Mouse (Mus musculus) MEL-GATA-1-ER (cell line): ENCODE results near the gene Susd1.

Experiments used
- DNase-seq: peaks from one replicate; pipeline ENCODE4 v3.0.0-alpha.2; 2012; ENCODE audit warnings: low read depth; ENCODE audit errors: extremely low read depth

The Susd1 gene

DNA sequence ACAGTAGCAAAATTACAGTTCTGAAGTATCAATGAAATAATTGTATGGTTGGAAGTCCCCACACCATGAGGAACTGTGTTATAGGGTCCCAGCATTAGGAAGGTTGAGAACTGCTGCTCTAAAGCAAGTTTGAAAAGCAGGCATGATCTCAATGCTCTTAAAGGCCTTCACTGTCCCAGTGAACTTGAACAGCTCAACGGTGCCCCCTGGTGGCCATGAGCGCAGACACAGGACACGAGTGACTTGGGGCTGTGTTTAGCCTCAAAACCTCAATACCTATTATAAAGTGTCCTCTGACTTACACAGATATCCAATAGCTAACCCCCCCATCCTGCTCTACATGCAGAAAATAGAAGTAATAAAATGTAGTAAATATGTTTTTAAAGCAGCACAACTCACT is 97.7 kb downstream of the Susd1 start:
- peak; percentile 47 for DNase-seq

DNA sequence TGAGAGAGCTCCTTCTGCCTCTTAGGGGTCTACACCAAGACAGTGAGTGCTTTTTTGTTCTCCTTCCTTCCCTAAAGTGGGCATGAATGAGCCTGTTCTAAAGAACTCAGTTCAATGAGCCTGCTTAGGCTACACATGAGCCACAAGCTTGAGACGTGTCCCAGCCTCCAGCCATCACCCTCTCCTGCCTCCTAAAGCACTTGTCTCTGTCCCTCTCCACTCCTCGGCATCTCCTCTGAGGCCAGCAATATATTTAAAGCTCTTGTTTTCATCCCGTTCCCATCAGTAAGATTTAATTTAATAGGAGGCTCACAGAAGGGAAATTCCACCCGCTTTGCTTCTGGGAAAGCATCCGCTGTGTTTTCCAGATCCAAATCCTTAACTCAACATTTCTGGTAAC is 98.4 kb downstream of the Susd1 start:
- no peak for DNase-seq

DNA sequence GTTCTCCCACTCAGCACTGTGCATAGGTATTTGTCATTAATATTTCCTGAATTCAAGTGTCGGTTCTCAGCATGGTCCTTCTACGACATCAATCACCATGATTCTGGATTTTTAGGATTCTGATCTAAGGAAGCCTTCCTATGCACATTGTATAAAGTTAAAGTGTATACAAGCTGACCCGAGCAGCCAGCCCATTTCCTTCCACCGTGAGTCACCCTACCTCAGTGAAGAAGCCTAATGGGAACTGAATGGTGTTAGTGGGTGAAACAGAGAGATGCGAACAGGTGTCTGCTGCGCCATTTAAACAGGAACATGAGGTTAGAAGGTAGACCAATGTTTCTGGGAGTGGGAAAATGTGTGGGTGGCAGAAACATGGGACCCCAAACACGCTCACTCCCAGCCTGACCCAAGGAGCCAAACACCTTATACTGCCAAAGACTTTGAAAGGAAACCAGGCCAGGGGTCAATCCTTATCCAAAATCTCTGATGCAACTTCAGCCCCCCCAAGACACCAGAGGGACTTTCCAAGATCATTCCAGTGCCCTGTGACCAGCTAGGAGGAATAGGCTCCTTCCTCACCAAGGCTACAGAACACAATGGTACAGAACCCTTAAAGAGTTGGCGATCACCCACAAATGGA is 99.4 kb downstream of the Susd1 start:
- no peak for DNase-seq

DNA sequence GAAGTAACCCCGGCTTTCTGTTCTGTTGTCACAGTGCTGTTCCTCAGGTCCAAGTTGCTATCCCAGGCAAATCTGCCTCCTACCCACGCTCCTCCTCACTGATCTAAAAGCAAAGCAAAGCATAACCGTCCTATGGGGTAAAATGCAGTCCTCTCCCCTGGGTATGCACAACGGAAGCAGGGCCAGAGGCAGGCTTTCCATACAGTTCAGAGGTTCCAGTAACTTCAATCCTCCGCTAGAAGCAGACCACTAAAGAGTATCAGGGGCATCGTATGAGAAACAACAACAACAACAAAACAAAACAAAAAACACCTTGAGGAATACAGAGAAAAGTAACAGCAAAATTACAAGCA is 100.9 kb downstream of the Susd1 start:
- no peak for DNase-seq

- no peak for DNase-seq
These were observed 101.4 kb downstream of the Susd1 start for GRCm38 (mm10) chr4:59336846-59337532.

- no peak for DNase-seq
These were observed 102.0 kb downstream of the Susd1 start for GRCm38 (mm10) chr4:59336439-59336809.

DNA sequence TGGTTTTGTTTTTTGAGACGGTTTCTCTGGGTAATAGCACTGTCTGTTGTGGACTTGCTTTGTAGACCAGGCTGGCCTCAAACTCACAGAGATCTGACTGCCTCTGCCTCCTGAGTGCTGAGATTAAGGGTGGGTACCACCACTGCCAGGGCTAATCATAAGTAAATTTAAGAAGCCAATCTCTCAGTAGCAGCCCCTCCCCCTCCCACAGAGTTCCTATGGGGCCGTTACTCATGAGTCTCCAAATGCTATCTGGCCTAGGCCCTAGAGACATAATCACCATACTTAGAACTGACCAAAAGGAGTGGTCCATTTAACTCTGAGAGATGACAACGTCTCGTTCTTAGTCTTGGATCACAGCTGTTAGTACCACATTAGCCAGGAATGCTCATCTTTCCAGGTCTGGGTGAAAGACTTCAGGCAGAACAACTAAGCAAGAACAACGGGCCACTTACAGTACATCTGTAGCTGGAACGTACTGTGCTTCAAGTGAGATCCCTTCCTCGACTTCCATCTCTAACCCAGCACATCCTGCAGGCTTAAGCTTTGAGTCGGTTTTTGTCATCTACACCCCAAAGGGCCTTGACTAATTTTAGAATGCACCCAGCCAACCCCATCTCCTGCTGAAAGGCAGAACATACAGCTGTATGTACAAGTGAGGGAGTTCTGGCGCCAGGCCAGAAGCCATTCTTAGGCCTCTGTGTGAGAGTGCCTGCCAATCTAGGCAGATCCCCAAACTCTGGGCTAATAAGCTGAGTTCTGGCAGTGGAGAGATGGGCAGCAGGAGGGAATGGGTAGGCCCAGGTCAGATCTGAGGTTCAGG is 102.6 kb downstream of the Susd1 start:
- DNase-seq = no peak

- DNase-seq = no peak
These were observed 103.3 kb downstream of the Susd1 start for GRCm38 (mm10) chr4:59335101-59335500.

DNA sequence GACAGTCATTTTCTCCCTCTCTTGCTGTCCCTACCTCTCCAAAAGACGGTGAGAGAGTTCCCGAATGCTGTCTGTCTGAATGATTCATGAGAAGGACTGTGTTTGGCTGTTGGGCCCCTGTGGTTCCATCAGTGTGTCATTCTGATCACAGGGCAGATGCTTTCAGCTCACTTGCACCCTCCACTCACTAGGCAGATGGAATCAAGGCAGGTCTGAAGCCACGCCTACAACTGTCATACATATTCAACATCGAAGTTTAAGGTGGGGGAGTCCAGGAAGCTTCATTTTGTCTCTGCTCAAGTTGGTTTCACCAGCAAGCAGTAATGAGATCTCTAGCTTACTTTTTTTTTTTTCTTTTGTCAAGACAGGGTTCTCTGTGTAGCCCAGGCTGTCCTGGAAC is 104.2 kb downstream of the Susd1 start:
- DNase-seq = no peak

- DNase-seq = no peak
These were observed 105.0 kb downstream of the Susd1 start for GRCm38 (mm10) chr4:59333424-59333895.

- no peak for DNase-seq
These were observed 105.6 kb downstream of the Susd1 start for GRCm38 (mm10) chr4:59332691-59333423.

DNA sequence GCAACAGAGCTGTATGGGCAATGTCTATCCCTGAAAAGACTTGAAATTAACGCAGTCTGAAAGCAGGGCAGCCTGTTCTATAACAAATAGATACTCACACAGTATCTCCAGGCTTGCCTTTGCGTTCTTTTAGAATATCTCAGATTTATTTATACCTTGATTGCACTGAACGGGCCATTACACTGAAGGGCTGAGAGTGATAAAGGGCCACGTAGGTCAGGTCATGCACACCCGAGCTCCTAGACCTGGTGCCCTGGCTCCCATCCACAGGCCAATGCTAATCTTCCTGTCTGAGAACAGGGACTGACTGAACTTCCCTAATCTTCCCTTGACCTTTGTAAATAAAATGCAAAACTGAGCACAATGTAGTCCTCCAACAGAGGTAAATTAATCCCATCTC is 106.3 kb downstream of the Susd1 start:
- DNase-seq = no peak

DNA sequence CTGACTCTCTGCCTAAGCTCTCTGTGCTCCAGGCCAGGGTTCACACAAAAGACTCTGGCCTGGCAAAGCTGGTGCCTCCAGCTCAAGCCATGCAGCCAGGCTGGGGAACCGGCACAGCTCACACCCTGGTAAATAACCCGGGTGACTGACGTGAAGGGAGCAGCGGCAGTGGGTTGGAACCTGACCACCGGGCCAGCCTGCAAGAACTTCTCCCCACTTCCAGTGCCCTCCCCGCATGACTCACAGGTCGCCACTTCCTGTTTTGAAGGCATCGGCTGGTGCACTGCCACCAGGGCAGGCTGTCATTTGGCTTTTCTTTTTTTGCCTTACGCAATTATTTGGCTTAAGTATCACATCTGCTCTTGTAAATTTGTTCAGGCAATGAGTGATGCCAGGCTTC is 106.8 kb downstream of the Susd1 start:
- peak; percentile 44 for DNase-seq

- DNase-seq = no peak
These were observed 107.3 kb downstream of the Susd1 start for GRCm38 (mm10) chr4:59330961-59331604.

DNA sequence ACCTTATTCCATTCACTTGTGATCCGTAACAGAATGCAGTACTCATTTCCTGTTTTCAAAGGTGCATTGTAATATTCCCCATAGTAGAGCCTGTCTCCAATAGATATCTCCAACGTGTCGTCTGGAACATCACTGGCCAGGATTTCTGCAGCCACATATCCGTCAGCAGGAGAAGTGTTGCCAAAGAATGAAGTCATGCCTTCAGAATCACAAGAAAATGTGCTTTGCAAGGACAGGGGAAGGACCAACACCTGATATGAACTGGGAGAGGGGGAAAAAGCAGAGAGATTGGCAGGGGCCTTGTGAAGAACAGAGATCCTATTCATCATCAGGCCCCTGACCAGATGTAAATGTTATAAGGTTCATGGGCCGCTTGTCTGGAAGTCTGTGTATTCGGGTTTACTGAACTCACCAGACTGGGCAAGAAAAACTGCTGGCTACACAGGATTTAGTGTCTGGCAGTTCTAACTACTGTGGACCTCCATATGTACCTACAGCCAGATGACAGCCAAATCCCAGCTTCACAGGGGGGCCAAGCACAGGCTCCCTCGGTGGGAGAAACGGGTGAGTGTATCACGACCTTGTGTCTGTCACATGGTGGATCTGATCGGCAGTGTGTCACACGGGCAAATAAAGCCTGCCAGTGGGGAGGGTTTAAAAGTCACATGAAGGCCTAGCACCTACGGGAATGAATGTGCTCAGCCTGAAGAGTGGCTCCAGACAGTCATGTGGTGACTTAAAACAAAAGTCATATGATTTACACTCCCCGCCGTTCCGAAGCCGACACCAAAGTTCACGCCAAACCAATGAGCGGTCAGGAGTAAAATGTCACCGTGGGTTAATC is 108.8 kb downstream of the Susd1 start:
- DNase-seq = no peak

DNA sequence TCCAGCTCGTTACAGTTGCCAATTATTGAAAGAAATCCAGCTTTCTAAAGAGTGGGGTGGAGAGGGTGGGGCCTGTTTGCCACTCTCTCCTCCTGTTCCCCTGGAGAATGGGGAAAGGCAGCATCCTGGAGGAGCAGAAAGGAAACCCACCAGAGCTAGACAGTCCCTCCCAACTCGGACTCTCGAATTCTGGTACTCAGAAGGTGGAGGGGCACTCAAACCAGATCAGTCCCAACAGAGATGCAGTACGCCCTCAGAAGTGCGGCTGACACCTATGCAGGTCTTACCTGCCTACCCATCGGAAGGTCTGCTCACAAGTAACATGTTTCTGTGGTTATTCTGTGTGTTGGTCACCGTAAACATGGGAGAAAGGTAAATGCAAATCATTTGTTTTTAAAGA is 109.6 kb downstream of the Susd1 start:
- DNase-seq = no peak

DNA sequence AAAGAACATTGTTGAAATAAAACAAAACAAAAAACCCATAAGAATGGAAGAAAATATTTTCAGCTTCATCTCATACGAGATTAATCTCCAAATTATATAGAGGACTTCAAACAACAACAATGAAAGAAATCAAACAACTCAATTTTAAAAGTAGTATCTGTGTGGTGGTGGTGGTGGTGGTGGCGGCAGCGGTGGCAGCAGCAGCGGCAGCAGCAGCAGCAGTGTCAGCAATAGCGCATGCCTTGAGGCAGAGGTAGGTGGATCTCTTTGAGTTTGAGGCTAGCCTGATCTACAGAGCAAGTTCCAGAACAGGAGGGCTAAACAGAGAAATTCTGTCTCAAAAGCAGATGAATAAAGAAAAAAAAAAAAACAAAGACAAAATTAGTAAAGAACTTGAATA is 110.4 kb downstream of the Susd1 start:
- no peak for DNase-seq

- no peak for DNase-seq
These were observed 112.2 kb downstream of the Susd1 start for GRCm38 (mm10) chr4:59326031-59326760.

DNA sequence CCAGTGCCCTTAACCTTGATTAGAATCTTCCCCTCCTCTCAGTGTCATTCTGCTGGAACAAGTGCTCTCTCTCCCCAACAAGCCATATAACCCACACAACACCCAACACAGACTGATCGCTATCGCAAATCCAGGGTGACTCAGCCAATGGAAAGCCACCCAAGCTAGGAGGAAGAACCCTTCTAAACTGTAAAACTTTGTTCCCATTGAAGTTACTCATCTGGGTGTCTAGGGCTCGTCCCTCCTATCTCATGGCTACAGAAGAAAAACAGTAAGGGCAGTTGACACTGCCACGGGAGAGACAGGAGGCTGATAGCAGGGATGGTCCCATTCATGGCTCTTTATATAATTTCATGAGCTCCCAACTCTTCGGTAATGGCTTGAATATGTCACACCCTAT is 114.1 kb downstream of the Susd1 start:
- no peak for DNase-seq

GRCm38 (mm10) chr4:59323231-59323651 is 115.2 kb downstream of the Susd1 start:
- no peak for DNase-seq
